Mouse (Mus musculus): ENCODE results near the gene Pola2.

DNA sequence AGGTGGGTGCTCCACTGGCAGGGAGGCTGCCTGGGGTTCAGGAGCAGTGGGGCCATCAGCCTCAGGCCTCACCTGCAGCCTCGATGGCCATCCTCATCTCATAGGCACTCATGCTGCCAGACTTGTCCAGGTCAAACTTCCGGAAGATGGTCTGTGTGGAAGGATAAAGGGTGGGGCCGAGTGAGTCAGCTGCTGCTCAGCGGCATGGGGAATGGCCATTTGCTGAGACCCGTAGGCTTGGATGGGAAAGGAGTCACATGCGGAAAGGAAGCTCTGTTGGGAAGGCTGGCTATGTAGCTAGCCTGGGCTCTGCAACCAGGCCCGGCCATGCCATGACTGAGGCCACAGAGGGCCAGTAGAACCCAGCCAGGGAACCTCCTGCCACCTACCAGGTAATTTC, 27.5 kb upstream of the Pola2 start:
- TF ChIP-seq POLR2A (IDR thresholded peaks at IDR 0.05; ENCODE audit: low read depth, low read length) (no peak), CTCF (IDR thresholded peaks at IDR 0.05; ENCODE audit: extremely low read depth, insufficient read depth, insufficient read length, insufficient replicate concordance) (no peak)
